Mouse (Mus musculus) bone marrow, adult 2 months (tissue): Measurements from ENCODE around the gene Arhgap24.

Experiments used
- CTCF ChIP-seq: fragments of 200-500 bp; IDR thresholded peaks from 2 replicates; pipeline ENCODE4 v1.5.1; 2011; ENCODE audit warnings: low read length, control low read depth; ENCODE audit not compliant: control insufficient read depth, insufficient read depth
- POLR2A ChIP-seq: fragments of 200-500 bp; IDR thresholded peaks from 2 replicates; pipeline ENCODE4 v1.6.1; 2011; ENCODE audit warnings: low read depth, mild to moderate bottlenecking, control low read depth, low read length, borderline replicate concordance; ENCODE audit not compliant: control insufficient read depth

GRCm38 (mm10) chr5:102892226-102892625 lies 411.0 kb downstream of the Arhgap24 start:
- TF ChIP-seq POLR2A (no peak), CTCF (no peak)
